Mouse (Mus musculus) ES-Bruce4 (cell line): ENCODE results near the gene Capns2.

Source experiments
- CTCF ChIP-seq: IDR thresholded peaks from one replicate; pipeline ENCODE4 v1.8.1; 2011; ENCODE audit warnings: low read depth, low read length
- POLR2A ChIP-seq: IDR thresholded peaks from one replicate; pipeline ENCODE4 v1.8.1; 2011; ENCODE audit warnings: low read length; ENCODE audit not compliant: insufficient read depth

DNA sequence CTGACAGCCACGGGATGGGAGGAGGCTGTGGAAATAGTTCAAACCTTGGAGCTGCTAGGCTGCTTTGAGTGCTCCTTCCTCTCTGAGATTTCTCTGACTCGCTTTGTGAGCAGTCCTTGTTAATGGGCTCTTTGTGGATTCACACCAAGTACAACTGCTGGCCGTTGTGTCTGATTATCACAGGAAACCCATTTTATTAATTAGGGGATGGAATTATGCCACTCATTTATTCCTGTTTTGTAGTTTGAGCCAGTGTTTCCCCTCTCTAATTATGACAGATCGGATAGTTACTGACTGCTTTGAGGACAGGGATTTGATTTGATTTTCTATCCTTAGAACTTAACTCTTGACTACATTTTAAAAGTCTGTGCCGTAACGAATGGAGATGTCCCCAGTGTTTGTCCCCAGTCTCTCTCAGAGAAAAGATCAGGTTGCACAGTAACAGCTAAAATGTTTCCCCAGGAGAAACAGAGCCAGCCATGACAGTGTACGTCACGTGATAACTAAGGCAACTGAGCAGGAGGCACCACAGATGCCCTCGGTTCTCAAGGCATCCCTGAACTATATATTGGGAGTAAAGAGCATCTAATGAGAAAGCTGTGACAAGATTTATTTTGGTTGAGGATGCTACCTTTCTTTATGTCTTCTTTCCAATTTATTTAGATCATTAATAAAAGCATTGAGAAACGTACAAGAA, 29.0 kb upstream of the Capns2 start:
- TF ChIP-seq CTCF (no peak), POLR2A (no peak)
